Mouse (Mus musculus): ENCODE results near the gene Ctsa.
"Not testable (repeated sequence)": the region's sequence is repeated elsewhere in the genome, so short reads cannot be mapped to it uniquely, and the experiment has no call there.

The Ctsa gene

DNA sequence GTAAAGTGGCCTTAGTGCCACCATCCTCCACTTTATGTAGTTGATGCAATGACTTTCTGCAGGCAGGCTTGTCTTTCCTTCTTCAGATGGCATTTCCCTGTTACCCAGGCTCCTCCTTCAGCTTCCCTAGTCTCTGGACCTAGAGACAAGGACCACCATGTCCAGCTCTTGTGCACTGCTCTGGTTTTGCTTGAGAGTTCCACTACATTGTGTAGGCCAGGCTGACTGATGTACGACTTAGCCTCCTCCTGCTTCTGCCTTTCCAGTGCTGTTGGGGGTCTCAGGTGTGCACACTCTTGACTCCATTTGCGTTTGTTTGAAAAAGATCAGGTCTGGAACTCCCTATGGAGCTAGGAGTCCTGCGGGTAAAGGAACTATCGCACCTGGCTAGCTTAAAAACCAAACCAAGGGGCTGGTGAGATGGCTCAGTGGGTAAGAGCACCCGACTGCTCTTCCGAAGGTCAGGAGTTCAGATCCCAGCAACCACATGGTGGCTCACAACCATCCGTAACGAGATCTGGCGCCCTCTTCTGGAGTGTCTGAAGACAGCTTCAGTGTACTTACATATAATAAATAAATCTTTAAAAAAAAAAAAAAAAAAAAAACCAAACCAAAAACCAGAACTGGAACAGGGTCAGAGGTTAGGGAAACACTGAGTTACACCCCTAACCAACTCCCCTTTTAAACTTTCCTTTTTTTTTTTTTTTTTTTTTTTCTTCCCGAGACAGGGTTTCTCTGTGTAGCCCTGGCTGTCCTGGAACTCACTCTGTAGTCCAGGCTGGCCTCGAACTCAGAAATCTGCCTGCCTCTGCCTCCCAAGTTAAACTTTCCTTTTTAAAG, 44.9 kb downstream of the Ctsa start:
- DNase-seq (ENCODE audit: low read depth, low spot score) = not testable (repeated sequence)

DNA sequence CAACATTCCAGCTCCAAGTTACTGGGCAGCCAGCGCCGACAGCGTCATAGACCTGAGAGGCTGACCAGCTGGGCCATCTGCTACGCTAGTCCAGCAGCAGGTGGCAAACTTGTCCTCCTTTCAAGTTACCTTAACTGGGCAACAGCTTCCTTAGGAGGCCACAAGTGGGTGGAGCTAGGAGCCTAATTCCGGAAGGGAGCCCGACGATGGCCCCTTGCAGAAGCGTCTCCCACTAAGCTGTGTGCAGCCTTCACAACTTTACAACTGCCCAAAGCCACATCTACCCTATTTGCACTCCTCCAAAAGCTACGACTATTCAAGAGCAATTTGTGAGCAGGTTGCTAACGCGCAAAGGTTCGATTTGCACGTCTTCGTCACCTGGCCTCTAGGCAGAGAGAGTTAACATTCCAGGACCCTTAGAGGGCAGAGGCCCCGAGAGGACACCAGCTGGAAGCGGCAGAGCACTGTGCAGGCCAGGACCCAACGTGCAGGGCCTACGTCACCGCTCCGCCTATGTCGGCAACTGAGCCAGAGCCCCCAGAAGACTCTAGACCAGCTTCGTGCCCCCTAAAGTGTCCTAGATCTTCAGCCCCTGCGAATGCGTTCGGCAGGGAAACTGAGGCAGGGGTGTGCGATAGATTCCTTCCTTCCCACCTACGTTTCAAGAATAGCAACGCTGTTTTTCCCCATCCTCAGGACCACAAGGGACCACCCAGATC, 46.0 kb downstream of the Ctsa start:
- DNase-seq (ENCODE audit: low read depth, low spot score) = no peak

DNA sequence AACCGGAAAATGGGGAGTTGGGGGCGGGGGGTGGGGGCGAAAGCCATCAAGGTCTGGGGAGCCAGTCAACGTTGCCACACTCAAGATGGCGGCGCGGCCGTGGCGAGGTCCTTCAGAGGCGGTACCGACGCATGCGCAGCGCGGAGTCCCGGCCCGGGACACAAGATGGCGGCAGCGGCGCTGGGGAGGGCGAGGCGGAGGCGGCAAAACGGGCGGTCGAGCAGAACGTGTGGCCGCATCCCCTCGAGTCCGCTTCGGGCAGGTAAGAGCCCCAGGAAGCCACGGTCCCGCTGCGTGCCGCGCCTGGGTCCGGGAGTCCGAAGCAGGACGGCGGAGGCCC, 46.5 kb downstream of the Ctsa start, which contains the start of gene Pcif1:
TSS of gene Pcif1 (plus strand) at position 77 of the 340 bp plus-strand sequence.
- DNase-seq (ENCODE audit: low read depth, low spot score) = no peak

DNA sequence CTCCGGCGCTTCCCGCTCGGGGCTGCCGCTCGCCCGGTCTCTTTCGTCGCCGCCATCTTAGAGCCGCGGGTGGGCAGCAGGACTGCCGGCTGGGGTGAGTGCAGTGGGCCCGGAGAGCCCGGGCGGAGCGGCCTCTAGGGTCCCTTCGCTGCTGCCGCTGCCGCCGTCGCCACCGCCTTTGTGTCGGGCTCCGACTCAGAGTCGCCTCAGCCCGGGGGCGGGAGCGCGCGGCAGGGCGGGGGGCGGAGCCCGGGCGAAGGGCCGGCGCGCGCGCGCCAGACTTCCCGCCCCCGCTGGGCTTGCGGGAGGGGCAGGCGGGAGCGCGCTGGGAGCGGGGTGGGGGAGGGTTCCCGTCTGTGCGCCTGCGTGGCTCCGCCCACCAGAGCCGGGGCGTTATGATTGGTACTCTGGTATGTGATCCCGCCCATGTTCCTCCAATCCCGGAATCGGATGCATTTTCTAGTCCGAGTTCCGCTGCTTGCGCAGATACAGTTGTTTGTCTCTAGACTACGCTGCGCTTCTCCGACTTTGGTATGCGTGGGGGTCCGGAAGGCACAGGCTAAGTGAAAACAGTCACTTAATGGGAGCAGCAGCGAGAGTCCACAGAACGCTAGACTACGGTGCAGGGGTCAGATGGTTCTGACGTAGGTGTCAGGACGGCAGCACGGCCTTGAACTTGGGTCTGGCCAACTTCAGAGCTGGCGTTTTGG, 47.0 kb downstream of the Ctsa start:
- no peak for DNase-seq (ENCODE audit: low read depth, low spot score)

DNA sequence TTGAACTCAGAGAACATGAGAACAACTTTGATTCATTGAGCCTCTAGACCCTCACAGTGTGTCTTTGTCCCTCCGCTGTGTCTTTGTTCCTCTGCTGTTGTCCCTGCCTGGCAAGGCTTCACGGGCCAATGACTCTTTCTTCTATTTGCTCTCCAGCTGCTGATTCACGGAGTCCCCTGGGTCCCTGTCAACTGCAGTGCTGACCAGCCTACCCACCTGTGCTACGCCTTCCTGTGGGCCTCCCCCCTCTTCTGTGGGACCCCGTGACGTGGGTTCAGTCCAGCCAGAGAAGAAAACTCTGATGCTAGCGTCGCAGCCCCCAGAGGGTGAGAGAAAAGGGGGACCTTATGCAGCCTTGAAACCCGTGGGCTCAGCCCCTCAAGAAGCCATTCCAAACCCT, 49.9 kb downstream of the Ctsa start:
- DNase-seq (ENCODE audit: low read depth, low spot score) = no peak

DNA sequence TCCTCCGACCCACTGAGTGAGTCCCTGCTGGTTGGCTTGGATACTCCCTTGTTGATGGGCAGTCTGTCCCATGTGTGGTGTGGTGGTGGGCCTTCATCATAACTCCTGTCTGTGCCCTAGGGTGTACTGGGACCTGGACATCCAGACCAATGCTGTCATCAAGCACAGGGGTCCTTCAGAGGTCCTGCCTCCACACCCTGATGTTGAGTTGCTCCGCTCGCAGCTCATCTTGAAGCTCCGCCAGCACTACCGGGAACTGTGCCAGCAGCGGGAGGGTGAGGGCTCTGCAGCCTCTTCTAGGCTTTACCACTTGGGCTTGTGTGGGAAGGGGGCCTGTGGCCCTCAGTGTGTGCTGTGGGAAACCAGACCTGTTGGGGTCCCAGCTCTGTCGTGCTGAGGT, 53.1 kb downstream of the Ctsa start:
- no peak for DNase-seq (ENCODE audit: low read depth, low spot score)

DNA sequence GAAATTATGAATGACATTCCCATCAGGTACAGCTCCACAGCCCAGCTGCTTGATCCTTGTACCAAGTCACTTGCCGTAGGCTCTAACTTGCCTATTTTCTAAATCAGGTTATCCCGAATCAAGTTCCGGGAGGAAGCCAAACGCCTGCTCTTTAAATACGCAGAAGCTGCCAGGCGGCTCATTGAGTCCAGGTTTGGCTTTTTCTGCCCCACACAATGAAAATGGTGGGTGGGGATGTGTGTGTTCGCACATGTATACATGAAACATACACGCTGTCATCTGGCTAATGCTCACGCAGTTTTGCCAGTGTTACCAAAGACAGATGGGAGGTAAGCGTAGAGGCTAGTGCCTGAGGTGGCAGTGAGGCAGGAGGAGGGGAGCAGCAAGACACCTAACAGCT, 53.9 kb downstream of the Ctsa start:
- DNase-seq (ENCODE audit: low read depth, low spot score) = no peak

DNA sequence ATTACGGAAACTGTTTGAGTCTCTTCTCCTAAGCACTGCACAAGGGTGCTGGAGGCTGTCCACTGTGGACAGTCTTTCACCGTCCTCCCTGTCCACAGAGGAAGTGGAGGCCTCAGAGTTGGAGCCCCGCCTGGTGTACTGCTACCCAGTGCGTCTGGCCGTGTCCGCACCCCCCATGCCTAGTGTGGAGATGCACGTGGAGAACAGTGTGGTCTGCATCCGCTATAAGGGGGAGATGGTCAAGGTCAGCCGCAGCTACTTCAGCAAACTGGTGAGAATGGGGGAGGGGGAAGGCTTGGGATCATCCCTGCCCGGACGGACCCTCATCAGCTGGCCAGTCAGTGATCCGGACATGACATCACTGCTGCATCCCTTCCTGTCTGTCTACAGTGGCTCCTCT, 56.3 kb downstream of the Ctsa start:
- DNase-seq (ENCODE audit: low read depth, low spot score) = no peak

DNA sequence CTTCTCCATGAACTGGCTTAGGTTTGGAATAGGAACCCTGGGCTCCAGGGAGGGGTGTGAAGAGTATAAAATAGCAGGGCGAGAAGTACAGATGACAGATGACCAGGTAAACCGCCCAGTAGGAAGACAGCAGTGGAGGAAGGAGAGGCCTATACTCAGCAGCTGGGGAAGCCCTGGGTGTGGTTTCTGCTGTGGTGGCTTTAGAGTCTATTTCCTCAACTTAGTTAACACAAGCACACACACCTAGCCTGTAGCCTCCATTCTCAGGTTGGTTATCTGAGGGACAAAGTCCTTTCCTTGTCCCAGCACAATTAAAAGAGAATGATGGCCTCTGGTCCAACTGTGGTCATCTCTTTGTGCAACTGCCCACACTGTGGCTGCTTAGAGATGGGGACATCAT, 57.3 kb downstream of the Ctsa start:
- DNase-seq (ENCODE audit: low read depth, low spot score) = no peak
